Mouse (Mus musculus) cerebellum, postnatal 36 days (tissue): ENCODE data around the gene Tspan11.
A peak's percentile ranks its signal among the peaks of the same experiment; 100 is the strongest.

Experiments used
- DNase-seq, 2 experiments: peaks; one replicate each; pipeline ENCODE4 v3.0.0; 2021 to 2022; ENCODE audit warnings: mixed read lengths in 2 of 2

Tspan11 gene

DNA sequence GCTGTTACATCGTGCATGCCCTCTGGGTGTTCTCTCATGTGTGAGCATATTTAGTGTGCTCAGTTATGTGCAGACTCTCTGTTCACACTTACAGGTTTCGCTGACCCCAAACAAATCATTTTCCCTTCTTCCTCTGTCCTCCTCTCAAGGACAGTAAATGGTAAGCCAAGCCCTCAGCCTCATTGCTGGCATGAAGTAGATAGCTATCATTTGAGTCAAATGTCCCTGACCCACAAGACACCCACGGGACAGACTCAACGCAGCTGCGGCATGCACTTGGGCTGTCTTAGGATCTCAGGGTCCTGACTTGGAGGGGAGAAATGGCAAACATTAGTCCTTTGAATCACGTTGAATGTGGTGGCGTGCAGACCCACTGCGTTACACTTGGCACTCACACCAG, 55.0 kb downstream of the Tspan11 start:
- DNase-seq = no peak

DNA sequence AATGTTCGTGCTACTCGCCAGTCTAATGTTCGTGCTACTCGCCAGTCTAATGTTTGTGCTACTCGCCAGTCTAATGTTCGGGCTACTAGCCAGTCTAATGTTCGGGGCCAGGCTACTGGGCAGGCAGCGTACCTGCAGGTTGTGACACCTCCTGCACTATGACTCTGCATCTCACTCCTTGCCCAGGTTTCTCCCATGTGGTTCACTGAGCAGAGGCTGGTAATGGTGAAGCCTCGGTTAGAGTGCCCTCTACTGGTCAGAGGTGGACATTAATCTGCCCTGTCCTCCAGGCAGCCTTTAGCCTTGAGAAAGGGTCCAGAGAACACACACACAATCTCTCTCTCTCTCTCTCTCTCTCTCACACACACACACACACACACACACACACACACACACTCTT, 58.3 kb downstream of the Tspan11 start:
- peak; percentile 76 to 81 for DNase-seq

DNA sequence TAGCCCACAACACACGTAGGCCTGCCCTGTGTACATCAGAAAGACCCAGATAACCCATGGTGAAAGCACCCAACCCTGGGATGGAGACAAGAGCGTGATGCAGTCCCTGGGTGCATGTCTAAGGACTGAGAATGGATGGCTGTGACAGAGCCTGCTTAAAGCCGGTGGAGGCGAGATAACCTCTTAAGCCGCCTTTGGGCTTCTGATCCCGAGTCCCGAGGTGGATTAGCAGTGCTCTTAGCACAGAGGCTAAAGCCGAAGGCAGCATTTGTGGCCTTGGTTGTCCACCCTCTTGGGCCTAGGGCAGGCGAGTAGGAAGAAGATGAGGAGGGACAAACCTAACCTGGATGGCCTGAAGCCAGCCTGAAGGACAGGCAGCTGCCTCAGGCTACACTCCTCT, 61.3 kb downstream of the Tspan11 start:
- no peak for DNase-seq

DNA sequence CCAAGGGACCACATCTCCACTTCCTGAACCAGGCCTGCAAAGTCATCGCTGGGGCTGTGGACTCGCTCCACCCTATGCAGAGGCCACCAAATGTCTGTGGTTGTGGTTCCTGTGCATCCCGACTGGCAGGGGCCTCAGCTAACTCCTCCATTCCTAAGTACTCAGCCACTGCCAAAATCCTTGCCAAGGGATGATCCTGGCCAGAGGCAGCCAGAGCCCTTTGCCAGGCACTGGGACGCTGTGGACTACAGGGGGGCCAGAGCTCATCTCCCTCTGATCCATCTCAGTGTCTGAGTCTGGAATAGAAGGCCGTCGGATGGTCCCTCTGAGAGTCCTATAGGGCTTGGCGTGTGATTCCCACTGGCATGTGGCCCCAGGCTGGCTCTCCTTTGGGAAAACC, 62.5 kb downstream of the Tspan11 start:
- DNase-seq = no peak

DNA sequence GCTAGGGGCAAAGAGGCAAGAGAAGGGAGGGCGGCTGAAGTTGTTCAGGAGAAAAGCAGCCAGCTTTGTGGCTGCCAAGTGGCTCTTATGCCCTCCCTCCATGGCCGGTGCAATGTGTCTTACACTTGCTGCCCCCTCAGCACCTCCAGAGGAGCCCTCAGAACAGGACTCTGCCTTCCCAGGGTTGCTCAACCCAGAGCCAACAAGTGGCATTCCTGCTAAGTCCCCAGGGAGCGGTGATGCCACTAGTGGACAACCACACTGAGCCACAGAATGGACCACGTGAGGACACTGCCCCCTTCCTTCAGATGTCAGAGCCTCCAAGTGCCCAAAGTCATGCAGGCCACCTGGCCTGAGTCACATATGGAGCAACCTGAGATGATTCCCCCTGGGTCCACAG, 65.7 kb downstream of the Tspan11 start:
- no peak for DNase-seq

DNA sequence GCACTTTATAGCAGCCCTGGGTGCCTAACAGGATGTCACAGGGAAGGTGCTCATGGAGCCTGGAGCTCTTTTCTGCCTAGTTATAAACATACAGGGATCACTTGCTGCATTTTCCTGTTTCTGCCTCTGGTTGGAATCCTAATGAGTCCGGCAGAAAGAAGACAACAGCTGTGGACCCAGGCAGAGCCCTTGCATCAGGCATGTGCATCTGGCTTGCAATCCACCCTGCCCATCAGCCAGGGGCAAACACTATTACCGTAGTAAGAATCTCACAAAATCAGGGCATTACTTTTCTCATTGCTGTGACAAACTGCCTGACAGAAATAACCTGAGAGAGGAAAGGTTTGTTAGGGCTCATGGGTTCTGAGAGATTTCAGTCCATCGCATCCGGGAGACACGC, 68.8 kb downstream of the Tspan11 start:
- no peak for DNase-seq

DNA sequence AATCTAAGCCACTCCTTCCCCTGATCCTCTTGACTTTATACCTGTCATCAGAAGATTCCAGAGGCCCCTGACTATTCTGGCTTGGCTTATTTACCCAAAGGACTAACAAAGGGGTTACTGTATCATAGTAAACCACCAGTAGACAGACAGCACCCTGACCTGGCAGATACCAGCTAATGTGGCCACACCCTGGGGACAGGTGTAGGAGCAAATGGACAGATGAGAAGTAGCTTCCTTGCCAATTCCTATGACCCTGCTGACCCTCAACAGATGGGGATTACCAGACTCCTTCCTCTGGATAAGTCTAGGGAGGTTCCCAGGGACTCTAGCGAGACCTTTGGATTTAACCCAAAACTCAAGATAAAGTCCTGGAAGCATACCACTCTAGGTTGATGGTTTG, 72.8 kb downstream of the Tspan11 start:
- no peak for DNase-seq

DNA sequence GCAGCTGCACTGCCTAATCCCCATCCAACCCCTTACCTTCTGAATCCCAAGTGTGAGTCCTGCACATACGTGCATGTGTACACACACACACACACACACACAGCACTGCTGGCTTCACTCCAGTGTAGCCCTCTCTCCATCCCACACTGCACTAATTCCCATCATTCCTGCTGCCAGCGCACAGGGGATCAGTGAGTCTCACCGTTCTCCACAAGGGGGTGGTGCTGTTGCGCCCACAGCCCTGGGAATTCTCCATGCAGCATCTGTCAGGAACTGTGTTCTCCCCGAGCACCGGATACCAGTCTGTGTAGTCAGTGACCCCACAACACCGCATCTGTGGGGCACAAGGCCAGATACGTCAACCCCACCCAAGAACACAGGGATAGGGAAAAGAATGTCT, 78.1 kb downstream of the Tspan11 start:
- no peak for DNase-seq

DNA sequence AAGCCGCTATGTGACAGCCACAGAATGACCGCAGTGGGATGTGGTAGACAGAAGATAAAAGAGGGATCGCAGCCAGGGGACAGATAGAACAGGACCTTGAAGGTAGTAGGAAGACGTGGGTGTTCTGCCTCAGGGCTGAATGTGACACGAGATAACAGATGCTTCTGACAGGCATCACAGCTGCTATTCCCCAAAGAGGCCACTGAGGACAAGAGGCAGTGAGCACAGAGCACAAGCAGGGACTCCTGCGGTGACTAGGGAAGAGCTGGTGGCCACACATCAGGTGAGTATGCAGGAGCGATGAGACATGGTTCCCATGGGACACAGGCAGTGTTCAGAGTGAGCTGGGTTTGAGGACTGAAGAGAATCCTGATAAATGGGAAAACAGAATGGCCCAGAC, 82.3 kb downstream of the Tspan11 start:
- DNase-seq = no peak

DNA sequence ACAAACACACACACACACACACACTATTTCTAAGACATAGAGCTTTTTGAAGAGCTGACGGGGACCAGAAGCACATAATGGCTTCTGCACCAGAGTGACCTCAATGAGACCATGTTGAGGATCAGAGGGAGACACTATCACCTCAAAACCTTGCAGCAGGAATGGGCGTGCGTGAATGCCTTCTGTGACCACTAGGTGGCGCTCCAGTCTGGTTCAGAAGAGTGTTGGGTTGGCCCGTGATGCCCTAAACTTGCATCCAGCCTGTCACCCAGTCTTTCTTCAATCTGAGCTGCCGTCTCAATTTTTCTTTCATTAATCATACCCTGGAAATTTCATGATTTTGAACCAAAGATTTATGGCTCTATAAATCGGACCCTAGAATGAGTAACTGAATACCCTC, 82.7 kb downstream of the Tspan11 start:
- peak; percentile 90 to 97 for DNase-seq

DNA sequence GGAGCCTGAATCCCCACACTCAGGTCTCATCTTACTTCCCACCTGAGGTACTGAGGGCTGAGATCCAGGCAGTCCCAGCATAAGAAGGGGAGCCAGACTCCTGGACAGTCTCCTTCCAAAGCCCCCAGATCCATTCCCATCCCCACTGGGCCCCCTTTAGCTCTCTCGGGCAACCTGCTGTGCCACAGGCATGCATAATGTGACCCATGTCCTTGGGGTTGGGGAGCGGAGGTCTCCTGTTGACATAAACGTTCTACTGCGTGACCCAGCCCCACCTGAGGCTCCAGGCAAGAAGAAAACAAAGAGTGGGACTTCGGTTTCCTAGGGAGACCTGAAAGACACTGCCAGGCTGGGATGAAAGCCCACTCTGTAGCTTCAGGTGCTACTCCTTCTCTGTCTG, 83.5 kb downstream of the Tspan11 start:
- no peak for DNase-seq

DNA sequence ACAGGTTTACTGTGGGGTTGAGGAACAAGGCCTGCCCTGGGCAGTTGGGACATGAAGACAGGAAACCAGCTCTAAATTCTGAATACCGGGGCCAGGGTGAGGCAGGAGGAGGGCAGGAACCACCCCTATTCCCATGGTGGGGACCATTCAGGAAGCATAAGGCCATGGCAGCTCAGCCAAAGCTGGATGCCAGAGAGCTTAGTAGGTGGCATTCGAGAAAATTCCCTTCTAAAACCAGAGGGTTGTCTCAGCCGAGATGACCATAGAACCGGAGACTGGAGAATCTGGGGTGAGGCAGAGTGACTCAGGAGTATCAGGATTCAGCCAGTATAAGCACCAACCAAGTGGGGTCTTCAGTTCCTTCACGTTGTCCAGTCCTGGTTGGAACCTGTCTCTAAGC, 84.5 kb downstream of the Tspan11 start:
- peak in 1 of 2 experiments; percentile 19 for DNase-seq

DNA sequence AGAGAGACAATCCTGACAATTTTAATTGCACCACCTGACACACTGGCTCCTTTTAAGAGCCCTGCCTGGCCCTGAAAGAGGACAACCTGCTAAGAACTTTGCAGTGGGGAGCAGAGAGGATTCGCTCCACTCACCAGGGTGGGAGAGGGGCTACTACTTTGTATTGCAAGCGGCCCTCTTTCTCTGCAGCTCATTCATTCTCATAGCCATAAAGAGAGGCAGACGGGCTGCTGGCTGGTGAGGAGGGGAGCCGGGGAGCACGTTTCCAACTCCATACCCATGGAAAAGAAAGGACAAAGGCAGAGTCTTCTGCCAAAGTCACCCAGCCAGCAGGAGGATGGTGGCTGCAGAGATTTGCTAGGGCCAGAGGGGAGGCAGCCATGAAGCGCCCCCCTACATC, 86.2 kb downstream of the Tspan11 start:
- DNase-seq = no peak

DNA sequence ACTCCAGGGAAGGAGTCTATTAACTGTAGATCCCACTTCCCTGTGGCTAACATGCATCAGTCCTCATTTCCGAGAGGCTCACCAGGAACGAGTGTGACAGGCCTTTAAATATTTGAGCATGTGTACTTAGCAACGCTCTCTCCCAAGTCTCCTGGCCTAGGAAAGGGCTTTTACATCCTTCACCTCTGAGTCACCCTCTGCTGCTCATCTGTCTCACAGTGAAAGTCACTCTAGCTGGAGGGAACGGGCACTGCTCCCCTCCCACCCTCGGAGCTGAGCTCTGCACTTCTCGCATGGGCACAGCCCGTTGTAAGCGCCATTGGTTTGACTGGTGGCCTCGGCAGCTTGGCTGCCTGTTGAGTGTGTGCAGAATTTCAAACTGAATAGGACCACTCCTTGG, 86.6 kb downstream of the Tspan11 start:
- DNase-seq = peak in 1 of 2 experiments; percentile 20

DNA sequence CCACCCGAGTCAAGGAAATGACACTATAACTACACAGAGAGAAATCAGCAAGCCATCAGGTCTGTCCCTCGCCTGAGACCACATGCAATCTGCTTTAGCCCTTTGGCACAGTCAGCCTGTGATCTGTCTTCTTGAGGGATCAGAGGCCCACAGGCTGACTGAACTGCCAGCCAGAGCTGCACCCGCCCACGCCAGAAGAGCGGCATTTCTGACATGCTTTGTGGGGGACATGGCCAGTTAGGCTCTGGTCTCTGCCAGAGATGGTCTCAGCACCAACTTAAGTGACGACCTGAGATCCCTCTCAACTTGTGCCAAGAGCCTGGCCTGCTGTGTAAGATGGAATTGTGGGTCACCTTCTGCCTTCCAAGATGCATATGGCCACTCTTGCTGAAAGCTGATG, 89.3 kb downstream of the Tspan11 start:
- DNase-seq = no peak

DNA sequence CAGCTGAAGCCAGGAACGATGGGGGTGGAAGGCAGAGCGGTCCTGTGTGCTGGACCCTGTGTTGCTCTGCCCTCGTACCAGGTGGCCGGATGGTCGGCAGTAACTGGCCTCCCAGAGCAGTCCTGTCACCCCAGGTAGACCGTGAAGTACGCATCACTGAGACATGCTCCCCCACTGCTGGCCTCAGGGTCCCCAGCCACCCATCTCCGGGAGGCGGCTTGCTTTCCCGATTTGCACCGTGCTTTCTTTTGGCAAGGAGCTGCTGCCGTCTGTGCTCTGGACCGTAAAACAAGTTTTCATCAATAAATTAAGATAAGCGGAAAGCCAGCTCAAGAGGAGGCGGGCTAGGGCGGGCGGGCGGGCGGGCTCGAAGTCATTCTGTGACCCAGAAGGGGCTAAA, 91.6 kb downstream of the Tspan11 start:
- DNase-seq = peak in 1 of 2 experiments; percentile 49

DNA sequence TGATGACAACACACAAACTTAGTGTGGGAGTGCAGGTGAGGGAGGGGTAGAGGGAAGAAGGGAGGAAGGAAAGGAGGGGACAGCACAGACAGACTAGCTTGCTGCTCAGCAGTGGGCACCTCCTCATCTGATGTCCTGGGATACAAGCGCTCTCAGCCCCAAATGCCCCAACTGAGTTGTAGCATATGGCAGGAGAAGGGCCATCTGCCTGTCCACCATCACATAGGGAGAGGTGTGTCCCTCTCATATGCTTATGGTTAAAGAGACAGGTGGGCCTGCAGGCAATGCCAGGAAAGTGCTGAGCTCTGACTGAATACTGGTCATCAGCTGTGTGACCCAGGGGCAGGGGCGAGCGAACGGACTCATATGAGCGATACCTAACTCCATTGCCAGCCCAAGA, 92.4 kb downstream of the Tspan11 start:
- peak; percentile 92 to 95 for DNase-seq

DNA sequence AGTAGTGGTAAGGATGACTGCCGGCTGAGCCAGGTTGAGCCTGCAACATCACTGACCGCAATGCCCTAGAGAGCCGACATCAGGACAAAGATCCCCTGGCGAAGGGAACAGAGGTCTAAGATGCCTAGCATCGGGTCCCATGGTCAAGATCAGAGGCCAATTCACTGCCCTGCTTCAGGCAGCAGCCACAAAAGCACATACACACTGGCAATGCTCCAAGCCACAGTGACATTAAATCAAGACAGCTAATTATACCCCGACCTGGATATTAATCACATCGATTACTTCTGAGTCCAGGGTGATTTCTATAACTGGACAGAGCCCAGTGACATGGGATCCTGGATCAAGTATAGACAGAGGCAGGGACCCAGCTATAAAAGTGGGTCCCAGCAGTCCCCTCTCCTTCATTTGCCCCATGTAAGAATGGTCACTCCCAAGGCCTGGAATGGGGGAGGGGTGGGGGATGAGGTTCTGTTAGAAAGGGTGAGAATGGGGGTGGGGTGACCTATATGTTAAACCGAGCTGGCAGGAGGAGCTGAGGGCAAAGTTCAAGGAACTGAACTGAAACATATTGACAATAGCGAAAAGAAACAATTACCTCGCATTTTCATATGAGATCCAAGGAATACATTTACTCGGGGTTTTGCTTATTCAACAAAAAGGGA, 93.1 kb downstream of the Tspan11 start:
- DNase-seq = no peak

DNA sequence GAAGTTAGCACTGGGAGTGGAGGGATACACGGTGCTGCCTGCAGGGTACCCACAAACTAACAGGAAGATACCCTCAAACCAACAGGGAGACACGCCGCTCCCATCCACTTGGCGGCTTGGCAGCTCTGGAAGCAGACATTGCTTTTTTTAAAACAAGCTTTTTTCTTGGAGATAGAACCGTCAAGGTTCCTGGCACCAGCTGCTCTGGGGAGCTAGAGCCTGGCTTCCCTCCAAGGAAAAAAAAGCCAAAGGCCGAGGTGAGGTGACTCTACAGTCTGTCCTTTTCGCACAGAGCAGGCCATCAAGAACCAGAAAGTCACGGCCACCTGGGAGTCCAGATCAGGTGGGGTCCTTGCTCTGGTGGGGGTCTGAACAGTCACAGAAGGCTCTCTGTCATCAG, 93.8 kb downstream of the Tspan11 start:
- DNase-seq = peak; percentile 75 to 83

DNA sequence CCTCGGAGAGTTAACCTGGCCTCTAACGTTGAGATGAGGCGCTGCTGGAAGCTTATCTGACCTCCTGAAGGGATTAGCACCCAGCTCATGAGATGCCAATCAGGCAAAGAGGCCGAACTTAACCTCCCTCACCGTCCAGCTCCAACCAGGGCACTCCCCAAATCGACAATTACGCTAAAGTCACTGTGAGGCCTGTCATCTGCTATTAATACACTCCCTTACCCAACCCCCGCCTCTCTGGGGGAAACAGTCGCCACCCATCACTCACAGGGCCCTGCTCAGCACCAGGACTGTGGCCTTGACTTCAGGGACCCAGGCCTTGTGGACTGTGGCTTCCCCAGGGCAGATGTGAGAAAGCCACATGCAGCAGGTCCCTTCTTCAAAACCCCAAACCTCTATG, 99.0 kb downstream of the Tspan11 start:
- no peak for DNase-seq

DNA sequence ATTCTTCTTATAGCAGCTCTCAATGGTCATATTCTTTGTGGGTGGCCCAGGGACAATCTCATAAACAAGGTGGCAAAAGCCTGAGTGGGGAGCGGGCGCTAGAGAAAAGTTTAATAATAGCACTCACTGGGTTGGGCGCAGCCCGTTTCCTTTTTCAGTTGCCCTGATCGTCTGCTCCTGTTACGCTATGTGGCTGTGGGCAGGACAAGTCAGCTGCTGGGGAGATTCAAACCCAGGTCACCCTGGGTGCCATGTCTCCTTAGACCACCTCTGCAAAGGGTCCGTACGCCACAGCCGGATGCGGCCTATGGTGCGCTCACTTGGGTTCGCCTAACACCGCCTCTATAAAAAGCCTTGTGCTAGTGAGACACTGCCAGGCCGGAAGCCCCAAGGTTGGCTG, 100.0 kb downstream of the Tspan11 start:
- DNase-seq = no peak

DNA sequence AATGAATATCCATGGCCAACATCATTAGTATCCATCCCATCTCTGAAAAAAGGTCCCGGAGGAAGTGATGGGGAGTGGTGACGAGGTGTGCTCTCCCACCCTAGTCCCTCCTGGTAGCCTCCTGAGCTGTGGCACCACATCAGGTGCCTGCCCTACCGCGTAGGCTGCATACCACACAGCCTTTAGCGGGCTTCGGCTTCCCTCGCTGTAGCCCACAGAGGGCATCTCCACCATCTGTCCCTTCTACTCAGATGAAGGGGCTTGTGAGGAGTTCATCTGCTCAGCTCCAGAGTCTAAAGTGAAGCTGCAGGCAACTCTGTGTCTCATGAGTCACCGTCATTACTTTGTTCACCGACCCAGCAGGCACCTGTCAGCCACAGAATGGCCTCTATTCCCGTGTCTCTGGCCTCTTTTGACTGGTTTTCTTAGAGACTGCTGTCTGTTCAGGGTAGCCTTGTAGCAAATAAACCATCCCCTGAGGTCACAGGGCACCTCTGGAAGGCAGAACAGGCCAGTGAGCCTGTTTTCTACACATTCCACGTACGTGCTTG, 101.6 kb downstream of the Tspan11 start:
- no peak for DNase-seq

DNA sequence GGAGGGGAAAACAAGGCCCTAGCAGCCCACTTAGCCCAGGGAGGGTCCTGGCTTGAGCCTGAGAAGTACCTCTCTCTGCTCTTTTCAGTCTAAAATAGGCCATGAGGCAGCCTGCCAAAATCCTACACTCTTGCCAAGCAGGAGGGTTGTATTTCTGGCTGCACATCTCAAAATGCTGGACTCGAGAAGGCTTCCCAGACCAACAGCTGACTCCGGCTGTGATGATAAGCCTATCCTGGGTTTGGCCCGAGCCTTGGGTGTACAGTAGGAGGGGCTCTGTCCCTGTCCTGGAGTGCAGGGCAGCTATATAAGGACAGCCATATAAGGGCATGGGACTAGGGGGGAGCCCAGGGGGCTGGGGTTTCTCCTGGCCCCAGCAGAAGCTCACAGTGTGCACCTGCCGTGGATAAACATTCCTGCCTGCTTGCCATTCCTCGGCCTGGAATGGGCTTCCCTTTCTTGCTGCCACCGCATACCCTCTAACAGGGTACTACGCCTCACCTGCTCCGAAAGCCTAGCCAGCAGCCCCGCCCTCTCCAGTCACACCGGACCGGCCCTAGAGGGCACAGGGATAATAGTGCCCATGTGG, 102.3 kb downstream of the Tspan11 start:
- peak; percentile 90 to 93 for DNase-seq

DNA sequence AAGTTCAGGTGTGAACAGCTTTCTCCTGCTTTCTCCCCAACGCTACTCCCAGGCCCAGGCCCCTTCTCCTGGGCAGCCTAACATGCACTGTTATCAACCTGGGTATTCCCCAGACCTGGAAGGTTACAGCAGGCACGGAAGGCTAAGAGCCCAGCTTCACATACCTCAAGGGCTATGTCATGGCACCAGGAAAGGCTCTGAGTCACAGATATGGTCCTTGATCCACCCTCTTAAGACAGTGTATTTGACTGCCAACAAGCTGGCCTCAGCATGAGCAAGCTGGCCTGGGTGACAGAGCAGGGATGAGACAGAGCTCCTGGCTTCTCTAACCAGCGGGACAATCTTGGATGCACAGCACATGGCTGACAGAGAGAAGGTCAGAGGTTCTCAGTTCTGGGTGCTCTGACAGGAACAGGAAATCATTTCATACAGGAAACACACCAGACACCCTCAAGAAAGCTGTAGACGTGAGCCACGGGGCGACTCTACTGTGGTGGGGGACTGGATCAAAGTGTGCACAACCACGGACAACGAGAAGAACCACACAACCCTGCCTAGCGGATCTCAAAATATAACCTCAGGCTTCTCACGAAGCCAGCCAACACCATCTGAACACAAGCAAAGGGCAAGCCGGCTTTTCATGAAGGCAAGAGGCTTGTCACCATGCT, 104.3 kb downstream of the Tspan11 start:
- DNase-seq = no peak
